Mouse (Mus musculus) forebrain, embryonic 15.5 days (tissue): ENCODE results near the gene H3f3a. TPM values are rescaled to one million over a fixed set of nuclear protein-coding genes. Genes with fewer than 3 reads are reported as not detected.
A peak's percentile ranks its signal among the peaks of the same experiment; 100 is the strongest.

ENCODE experiments used
- ATAC-seq: fragments of 200-750 bp; cut with Nextera tagmentation; replicated peaks from 2 replicates; pipeline ENCODE4 v1.8.0; 2017; ENCODE audit warnings: mild to moderate bottlenecking, moderate TSS enrichment, moderate library complexity
- H3K27ac ChIP-seq: fragments of 300-500 bp; sonication (generic); replicated peaks from 2 replicates; pipeline ENCODE4 v1.5.1; 2015; ENCODE audit warnings: mild to moderate bottlenecking, inconsistent platforms
- H3K27me3 ChIP-seq: fragments of 300-500 bp; sonication (generic); 2 replicates; pipeline ENCODE4 v1.6.1; 2015; ENCODE audit warnings: inconsistent platforms
- H3K36me3 ChIP-seq: fragments of 300-500 bp; sonication (generic); 2 replicates; pipeline ENCODE4 v1.6.1; 2015; ENCODE audit warnings: mild to moderate bottlenecking, inconsistent platforms
- H3K4me1 ChIP-seq: fragments of 300-500 bp; sonication (generic); 2 replicates; pipeline ENCODE4 v1.6.1; 2015; ENCODE audit warnings: inconsistent platforms
- H3K4me2 ChIP-seq: fragments of 300-500 bp; sonication (generic); replicated peaks from 2 replicates; pipeline ENCODE4 v1.6.1; 2015; ENCODE audit warnings: mild to moderate bottlenecking, inconsistent platforms
- H3K4me3 ChIP-seq: fragments of 300-500 bp; sonication (generic); 2 replicates; pipeline ENCODE4 v1.5.1; 2015; ENCODE audit warnings: mild to moderate bottlenecking, inconsistent platforms
- H3K9ac ChIP-seq: fragments of 300-500 bp; sonication (generic); replicated peaks from 2 replicates; pipeline ENCODE4 v1.6.1; 2015; ENCODE audit warnings: mild to moderate bottlenecking, inconsistent platforms
- H3K9me3 ChIP-seq: fragments of 300-500 bp; sonication (generic); 2 replicates; pipeline ENCODE4 v1.6.1; 2016; ENCODE audit warnings: inconsistent platforms
- WGBS: fragments of 180-500 bp; shearing (Covaris S2); methylation state at CpG from one replicate; pipeline ENCODE4 v1.1.7; 2015; ENCODE audit warnings: mixed read lengths; 5-methylcytosine and 5-hydroxymethylcytosine counted together
- polyA plus RNA-seq: library from polyadenylated mRNA; unstranded; fragments of >200 nt; fragmentation: Nextera tagmentation; extraction: Ambion mirVana; gene quantifications from 2 replicates; pipeline ENCODE4 v1.2.1, GENCODE M21; 2015

H3f3a gene
- polyA plus RNA-seq, 1 experiment from 2014 or later: 4,029 TPM

DNA sequence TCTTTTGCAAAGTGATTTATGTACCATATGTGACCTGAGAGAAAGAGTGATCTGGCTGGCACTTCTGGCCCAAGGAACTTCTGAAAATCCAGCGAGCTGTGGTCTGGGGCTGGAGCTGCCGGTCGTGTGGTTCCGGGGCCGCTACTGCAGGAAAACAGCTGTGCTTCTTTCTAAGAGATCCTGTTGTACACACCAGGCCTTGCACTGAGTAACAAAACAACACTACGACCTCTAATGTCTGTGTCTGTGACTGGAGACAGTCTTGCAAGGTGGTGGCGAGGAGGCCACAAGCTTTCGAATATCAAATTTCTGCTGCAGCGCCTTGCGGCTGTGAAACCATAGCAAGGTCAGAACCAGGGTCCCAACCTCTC is 36.5 kb downstream of the H3f3a start:
- peak overlapping the region; percentile 80 for H3K4me3 ChIP-seq
- H3K27ac ChIP-seq: peak overlapping the region; percentile 87
- H3K9me3 ChIP-seq: no peaks in the 10 kb centered on the region
- peaks cover 23% of the 10 kb centered on the region for H3K4me1 ChIP-seq
- peak overlapping the region; percentile 93 for H3K9ac ChIP-seq
- H3K4me2 ChIP-seq: peak overlapping the region; percentile 97
- peak; percentile 47 for ATAC-seq
- H3K27me3 ChIP-seq: no peaks in the 10 kb centered on the region
- H3K36me3 ChIP-seq: no peaks in the 10 kb centered on the region
- WGBS: 8% methylated on average over 10 of the region's 10 CpGs

DNA sequence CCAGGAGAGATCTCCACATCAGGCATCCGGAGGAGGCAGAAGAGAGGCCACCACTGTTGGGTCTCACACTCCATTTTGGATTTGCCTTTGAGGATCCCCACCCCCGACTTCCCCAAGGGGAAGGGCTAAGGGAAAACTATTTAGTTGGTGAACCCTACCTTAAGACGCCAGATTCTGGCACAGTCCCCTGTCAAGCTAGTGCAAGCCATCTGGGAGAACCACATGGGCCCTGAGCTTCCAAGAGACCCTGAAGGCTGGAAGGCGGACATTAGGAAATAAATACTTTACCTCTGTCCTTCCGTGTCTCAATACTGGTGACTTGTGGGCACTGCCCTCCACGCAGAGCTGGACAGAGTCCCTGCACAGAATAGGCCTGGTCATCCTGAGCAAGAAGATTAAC is 37.2 kb downstream of the H3f3a start:
- Histone ChIP-seq H3K4me2 (no peak overlapping the region), H3K4me3 (no peak overlapping the region), H3K4me1 (peaks cover 23% of the 10 kb centered on the region), H3K27me3 (no peaks in the 10 kb centered on the region), H3K9ac (no peak overlapping the region), H3K36me3 (no peaks in the 10 kb centered on the region), H3K9me3 (no peaks in the 10 kb centered on the region), H3K27ac (no peak overlapping the region)
- ATAC-seq: no peak
- 83% methylated on average over 6 of the region's 6 CpGs for WGBS

- no peak overlapping the region for H3K27ac ChIP-seq
- H3K36me3 ChIP-seq: no peaks in the 10 kb centered on the region
- no peaks in the 10 kb centered on the region for H3K9me3 ChIP-seq
- no peaks in the 10 kb centered on the region for H3K27me3 ChIP-seq
- ATAC-seq: no peak
- no peak overlapping the region for H3K4me3 ChIP-seq
- H3K9ac ChIP-seq: no peak overlapping the region
- peaks cover 23% of the 10 kb centered on the region for H3K4me1 ChIP-seq
- no peak overlapping the region for H3K4me2 ChIP-seq
- 46% methylated on average over 6 of the region's 6 CpGs for WGBS
Measured at GRCm38 (mm10) chr1:180775849-180776493, 37.8 kb downstream of the H3f3a start.

GRCm38 (mm10) chr1:180775317-180775716 is 38.4 kb downstream of the H3f3a start:
- Histone ChIP-seq H3K27me3 (no peaks in the 10 kb centered on the region), H3K27ac (no peak overlapping the region), H3K36me3 (no peaks in the 10 kb centered on the region), H3K9ac (no peak overlapping the region), H3K4me3 (no peak overlapping the region), H3K4me2 (no peak overlapping the region), H3K9me3 (no peaks in the 10 kb centered on the region), H3K4me1 (peaks cover 23% of the 10 kb centered on the region)
- no peak for ATAC-seq
- WGBS: 86% methylated on average over 10 of the region's 10 CpGs

DNA sequence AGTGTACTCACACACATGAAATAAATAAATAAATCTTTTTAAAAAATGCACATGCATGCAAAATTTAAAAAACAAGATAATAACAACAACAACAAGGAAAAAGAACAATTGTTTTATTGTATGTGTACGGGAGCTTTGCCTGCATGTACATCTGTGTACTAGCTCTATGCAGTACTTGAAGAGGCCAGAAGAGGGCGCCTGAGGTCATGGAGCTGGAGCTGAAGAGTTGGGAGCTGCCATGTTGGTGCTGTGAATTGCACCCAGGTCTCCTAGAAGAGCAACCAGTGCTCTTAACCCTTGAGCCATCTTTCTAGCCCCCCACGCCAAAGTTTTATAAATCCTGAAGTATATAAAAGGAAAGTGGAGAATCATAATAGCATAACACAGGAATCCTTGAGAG is 39.1 kb downstream of the H3f3a start:
- no peak overlapping the region for H3K4me2 ChIP-seq
- no peak overlapping the region for H3K4me3 ChIP-seq
- no peaks in the 10 kb centered on the region for H3K36me3 ChIP-seq
- no peak overlapping the region for H3K27ac ChIP-seq
- no peaks in the 10 kb centered on the region for H3K9me3 ChIP-seq
- no peaks in the 10 kb centered on the region for H3K27me3 ChIP-seq
- H3K4me1 ChIP-seq: peaks cover 23% of the 10 kb centered on the region
- WGBS: 62% methylated on average over 3 of the region's 3 CpGs
- H3K9ac ChIP-seq: no peak overlapping the region
- no peak for ATAC-seq

DNA sequence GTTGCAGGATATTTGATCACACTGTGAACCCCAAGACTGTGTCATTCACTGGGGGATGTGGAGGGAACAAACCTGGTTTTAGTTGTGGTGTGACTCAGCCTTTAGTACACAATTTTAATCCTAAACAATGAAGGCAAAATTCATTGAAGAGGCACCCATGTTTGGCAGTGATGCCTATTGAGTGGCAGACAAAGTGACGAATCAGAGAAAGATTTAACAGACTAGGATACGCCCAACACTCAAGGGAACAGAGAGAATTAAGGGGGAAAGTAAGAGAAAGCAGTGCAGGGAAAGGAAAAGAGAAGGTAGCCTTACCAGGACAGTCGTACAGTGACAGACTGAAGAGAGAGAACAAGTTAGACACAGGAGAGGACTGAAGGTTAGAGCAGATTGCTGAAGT is 41.5 kb downstream of the H3f3a start:
- Histone ChIP-seq H3K4me3 (no peak overlapping the region), H3K36me3 (no peaks in the 10 kb centered on the region), H3K4me1 (peaks cover 28% of the 10 kb centered on the region), H3K4me2 (no peak overlapping the region), H3K9me3 (no peaks in the 10 kb centered on the region), H3K27ac (no peak overlapping the region), H3K9ac (no peak overlapping the region), H3K27me3 (no peaks in the 10 kb centered on the region)
- 96% methylated on average over 3 of the region's 3 CpGs for WGBS
- no peak for ATAC-seq

GRCm38 (mm10) chr1:180771722-180772121 is 42.0 kb downstream of the H3f3a start:
- no peaks in the 10 kb centered on the region for H3K27me3 ChIP-seq
- H3K4me3 ChIP-seq: no peak overlapping the region
- no peak overlapping the region for H3K9ac ChIP-seq
- no peak for ATAC-seq
- WGBS: 67% methylated on average over 4 of the region's 4 CpGs
- H3K9me3 ChIP-seq: no peaks in the 10 kb centered on the region
- no peak overlapping the region for H3K4me2 ChIP-seq
- no peaks in the 10 kb centered on the region for H3K36me3 ChIP-seq
- H3K27ac ChIP-seq: no peak overlapping the region
- peaks cover 25% of the 10 kb centered on the region for H3K4me1 ChIP-seq

DNA sequence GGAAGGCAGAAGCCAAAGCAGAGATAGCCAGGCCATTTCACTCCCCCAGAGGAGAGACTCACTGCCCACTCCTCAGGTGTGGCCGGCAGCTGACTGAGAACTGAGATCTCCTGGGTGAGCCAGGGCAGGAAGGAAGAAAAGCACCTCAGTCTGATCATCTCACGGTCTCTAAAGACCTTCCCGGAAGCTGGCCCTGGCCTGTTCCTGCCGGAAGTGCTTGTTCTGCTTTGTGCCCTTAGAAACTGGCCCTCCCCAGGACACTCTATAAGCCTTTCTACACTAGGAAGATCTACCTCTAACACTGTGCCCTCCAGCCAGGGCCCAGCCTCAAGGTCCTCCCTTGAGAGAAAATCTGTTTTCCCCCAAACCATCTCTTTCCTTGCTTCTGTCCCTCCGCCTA is 42.4 kb downstream of the H3f3a start:
- H3K4me1 ChIP-seq: peaks cover 21% of the 10 kb centered on the region
- no peaks in the 10 kb centered on the region for H3K36me3 ChIP-seq
- no peak overlapping the region for H3K4me2 ChIP-seq
- ATAC-seq: no peak
- H3K4me3 ChIP-seq: no peak overlapping the region
- 94% methylated on average over 5 of the region's 5 CpGs for WGBS
- H3K27me3 ChIP-seq: no peaks in the 10 kb centered on the region
- H3K27ac ChIP-seq: no peak overlapping the region
- no peaks in the 10 kb centered on the region for H3K9me3 ChIP-seq
- no peak overlapping the region for H3K9ac ChIP-seq

DNA sequence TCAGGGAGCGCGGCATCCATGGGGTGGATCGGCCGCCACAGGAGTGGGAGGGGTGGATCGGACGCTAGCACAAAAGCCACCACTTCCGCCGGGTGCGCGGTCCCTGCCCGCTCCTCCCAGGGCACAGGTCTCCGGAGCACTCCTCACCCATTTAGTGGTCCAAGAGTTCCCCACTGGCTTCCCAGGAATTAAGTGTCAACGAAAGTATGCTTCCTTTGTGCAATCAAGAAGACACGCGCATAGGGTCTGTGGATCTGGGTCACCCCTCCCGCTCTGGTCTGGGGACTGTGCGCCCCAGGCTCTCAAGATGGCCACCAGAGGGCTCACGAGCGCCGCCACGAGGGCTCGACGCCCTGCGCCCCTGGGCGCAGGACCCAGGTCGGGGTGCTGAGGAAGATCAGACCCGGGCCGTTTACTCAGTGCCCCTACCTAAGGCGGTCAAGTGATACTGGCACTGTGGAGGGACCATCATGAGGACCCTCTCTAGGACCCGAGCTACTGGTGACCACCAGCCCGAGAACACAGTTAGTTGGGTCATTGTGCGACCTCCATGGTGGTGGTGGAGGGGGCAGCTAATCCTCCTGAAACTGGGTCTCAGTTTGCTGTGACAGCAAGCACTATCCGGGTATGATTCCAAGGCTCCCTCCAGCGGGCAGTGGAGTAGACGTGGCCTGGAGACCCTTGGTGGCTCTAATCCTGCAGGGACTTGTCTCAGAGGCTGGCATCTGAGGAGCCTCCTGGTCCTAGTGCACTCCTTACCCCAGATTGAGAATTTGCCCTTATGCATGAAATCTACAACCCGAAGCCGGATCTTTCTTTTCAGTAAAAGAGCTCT is 45.2 kb downstream of the H3f3a start:
- peaks cover 17% of the 10 kb centered on the region for H3K4me1 ChIP-seq
- no peaks in the 10 kb centered on the region for H3K36me3 ChIP-seq
- peak overlapping the region; percentile 48 for H3K4me3 ChIP-seq
- 0 out of 2 replicates have a peak, but pooled peaks cover under 1% of the 10 kb centered on the region for H3K27me3 ChIP-seq
- ATAC-seq: peak; percentile 84
- no peaks in the 10 kb centered on the region for H3K9me3 ChIP-seq
- peak overlapping the region; percentile 60 for H3K9ac ChIP-seq
- WGBS: 3% methylated on average over 37 of the region's 37 CpGs
- peak overlapping the region; percentile 36 for H3K27ac ChIP-seq
- H3K4me2 ChIP-seq: peak overlapping the region; percentile 73

DNA sequence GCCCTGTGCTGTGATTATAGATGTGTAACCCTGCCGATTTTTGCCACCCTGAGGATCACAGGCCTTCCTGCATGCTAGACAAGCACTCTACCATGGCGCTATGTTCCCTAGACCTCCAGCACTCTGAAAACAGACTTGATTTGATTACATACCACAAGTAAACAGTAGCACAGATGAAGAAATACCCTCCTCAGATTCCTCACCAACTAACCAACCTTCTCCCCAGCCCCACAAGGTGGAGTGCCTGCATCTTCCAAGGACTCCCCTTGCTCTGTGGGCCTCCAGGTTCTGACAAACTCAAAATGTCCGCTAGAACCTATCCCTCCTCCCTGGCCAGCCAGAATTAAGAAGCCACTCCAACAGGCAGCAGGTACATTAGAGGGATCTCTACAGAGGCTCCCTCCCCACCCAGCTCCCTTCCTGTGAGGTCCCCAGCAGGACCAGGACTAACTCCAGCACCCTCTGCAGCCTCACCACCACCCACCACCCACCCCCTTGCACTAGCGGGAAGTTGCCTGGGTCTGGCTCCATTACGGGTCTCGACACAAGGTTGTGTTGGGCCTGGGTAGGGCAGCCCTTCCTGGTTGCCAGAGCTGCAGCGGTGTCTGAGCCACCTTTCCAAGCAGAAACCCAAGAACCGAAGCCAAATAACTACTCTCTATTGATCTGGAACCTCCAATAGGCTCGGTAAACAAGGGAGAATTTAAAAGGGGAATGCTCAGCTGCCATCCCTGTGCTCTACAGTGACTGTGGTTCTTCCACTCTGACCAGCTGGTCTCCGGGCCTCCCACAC is 46.0 kb downstream of the H3f3a start:
- Histone ChIP-seq H3K36me3 (no peaks in the 10 kb centered on the region), H3K27ac (peak overlapping the region; percentile 36), H3K4me2 (peak overlapping the region; percentile 73), H3K4me3 (peak overlapping the region; percentile 48), H3K27me3 (peaks cover 5% of the 10 kb centered on the region; the same call in 1 of the 2 replicates), H3K4me1 (peaks cover 22% of the 10 kb centered on the region), H3K9me3 (no peaks in the 10 kb centered on the region), H3K9ac (peak overlapping the region; percentile 60)
- 15% methylated on average over 10 of the region's 10 CpGs for WGBS
- ATAC-seq: peak; percentile 32; the same call in 1 of the 2 replicates

- H3K36me3 ChIP-seq: no peaks in the 10 kb centered on the region
- no peaks in the 10 kb centered on the region for H3K9me3 ChIP-seq
- peaks cover 5% of the 10 kb centered on the region; the same call in 1 of the 2 replicates for H3K27me3 ChIP-seq
- no peak overlapping the region for H3K4me3 ChIP-seq
- peaks cover 22% of the 10 kb centered on the region for H3K4me1 ChIP-seq
- no peak overlapping the region for H3K4me2 ChIP-seq
- H3K9ac ChIP-seq: no peak overlapping the region
- H3K27ac ChIP-seq: no peak overlapping the region
- no peak for ATAC-seq
- 74% methylated on average over 5 of the region's 5 CpGs for WGBS
Measured at GRCm38 (mm10) chr1:180766557-180766956, 47.2 kb downstream of the H3f3a start.

DNA sequence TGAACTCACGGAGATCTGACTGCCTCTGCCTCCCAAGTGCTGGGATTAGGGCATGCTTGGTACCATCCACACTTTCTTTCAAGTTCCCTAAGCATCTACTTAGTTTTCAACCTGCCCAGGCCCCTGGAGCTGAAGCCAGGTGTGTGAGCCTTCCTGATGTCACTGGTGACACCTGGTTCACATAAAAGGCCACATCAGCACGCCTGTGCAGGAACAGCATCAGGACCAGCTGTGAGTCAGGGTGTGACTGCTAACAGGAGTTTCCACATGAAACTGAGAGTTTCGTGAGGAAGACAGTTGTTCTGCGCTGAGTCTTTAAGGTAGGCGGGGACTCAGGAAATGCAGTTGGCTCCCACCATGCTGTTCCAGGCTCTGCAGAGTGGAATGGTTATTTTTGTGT is 48.4 kb downstream of the H3f3a start:
- peaks cover 22% of the 10 kb centered on the region for H3K4me1 ChIP-seq
- peaks cover 5% of the 10 kb centered on the region; the same call in 1 of the 2 replicates for H3K27me3 ChIP-seq
- no peak overlapping the region for H3K4me2 ChIP-seq
- H3K9ac ChIP-seq: no peak overlapping the region
- H3K9me3 ChIP-seq: no peaks in the 10 kb centered on the region
- H3K4me3 ChIP-seq: no peak overlapping the region
- no peak for ATAC-seq
- 89% methylated on average over 5 of the region's 5 CpGs for WGBS
- H3K27ac ChIP-seq: no peak overlapping the region
- no peaks in the 10 kb centered on the region for H3K36me3 ChIP-seq
